Mouse (Mus musculus) neural tube, embryonic 10.5 days (tissue): ENCODE measurements at regions not wholly inside any gene's neighbourhood (a gene's known extent, or its start where the extent isn't known, plus 50 kb on each side); places are given as distances from the start of the nearest gene placed in this dataset.

Experiments used
- DNase-seq: peaks from one replicate; pipeline ENCODE4 v3.0.0-alpha.2; 2017; ENCODE audit warnings: low spot score; ENCODE audit errors: extremely low spot score

DNA sequence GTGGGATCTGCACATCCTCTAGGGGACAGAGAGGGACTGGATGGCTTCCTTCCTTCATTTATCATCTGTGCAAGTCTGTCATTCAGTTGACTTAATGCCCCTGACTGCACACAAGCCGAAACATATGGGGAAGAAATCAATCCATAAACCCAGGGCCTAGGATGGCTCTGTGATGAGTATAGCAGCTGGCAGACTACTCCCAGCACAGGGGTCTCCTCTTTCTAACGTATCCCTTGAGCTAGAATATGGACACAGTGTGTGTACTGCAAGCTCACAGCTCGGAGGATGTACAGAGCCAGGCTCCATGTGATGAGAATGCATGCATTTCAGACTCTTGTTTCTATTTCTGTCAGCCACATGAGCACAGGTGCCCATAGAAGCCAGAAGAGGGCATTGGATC is 180.3 kb downstream of the Parn start:
- DNase-seq, result peak; percentile 35

DNA sequence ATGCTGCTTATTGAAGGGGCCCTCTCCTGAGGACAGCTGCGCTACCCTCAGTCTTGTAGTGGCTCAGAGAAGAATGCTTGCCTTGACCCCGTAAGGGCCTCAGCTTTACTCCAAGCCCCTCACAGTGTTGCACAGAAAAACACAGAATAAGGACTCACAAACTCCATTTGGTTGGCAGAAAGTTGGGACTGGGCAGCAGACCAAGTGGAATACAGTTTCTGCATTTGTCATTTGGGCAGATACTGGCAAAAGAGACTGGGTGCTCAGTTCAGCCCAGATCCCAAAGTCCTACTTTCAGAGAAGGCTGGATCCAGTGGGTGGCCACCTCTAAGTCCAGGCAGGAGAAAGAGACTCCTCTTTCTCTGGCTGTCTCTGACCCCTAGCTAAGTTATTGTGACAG is 181.4 kb downstream of the Parn start:
- DNase-seq, result no peak

DNA sequence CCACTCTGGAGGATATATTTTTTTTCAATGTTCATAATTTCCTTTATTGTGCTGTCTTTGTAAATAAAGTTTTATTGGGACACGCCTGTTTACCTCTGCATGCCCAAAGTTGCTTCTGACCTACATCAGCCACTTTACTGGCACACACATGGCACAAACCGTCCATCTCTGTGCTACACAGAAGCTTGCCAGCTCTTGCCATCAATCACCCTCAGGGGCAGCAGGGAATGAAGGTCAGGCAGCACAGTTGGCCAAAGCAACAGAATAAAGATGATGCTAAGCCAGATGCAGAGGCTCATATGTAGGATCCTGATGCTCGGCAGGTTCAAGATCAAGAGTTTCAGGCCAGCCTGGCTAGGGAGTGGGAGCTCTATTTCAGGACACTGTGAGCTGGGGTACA is 187.7 kb downstream of the Parn start:
- no peak for DNase-seq

- no peak for DNase-seq
These were observed 191.3 kb downstream of the Parn start for GRCm38 (mm10) chr16:13476653-13477052.

DNA sequence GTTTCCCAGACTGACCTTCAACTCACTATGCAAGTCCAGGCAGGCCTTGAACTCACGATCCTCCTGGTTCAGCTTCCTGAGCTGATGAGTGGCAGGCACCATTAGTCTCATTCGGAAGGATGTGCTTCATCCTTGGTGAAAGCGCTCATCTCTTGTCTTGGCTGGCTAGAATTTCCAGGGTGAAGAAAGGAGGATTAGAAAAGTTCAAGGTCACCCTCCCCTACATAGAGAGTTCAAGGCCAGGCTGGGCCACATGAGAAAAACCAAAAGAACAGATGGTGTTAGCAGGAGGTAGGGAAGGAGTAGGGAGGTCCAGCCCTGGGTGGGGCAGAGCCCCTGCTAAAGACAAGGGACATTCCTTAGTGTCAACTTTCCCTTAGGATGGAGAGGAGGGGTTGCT is 193.0 kb downstream of the Parn start:
- no peak for DNase-seq

- DNase-seq, result no peak
These were observed 193.7 kb downstream of the Parn start for GRCm38 (mm10) chr16:13474274-13474673.

GRCm38 (mm10) chr16:13467139-13467538 is 200.8 kb downstream of the Parn start:
- DNase-seq, result no peak
